Mouse (Mus musculus): ENCODE results near the gene Dhh. TPM values are rescaled to one million over a fixed set of nuclear protein-coding genes. Genes with fewer than 3 reads are reported as not detected.
A peak's percentile ranks its signal among the peaks of the same experiment; 100 is the strongest.

Gene Dhh
- polyA plus RNA-seq, 1 experiment, result 0.44 TPM

DNA sequence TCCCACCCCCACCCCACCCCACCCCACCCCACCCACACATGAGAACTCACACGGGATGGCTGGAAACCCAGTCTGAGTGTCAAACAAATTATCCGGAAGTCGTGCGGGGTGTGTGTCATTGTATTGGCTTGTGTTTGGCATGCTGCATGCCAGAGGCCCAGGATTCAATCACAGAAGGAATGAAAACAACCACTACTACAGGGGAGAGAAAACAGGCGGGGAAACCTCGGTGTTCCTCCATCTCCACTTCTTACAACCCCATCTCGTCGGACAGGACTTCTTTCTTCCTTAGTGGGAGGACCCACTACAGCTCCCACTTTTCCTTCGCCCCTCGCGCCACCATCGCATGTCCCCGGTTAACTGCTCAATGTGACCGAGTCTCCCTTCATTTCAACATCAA is 18.8 kb upstream of the Dhh start:
- DNase-seq (ENCODE audit: extremely low spot score in 1 of 2, low spot score in 1 of 2), result no peak

DNA sequence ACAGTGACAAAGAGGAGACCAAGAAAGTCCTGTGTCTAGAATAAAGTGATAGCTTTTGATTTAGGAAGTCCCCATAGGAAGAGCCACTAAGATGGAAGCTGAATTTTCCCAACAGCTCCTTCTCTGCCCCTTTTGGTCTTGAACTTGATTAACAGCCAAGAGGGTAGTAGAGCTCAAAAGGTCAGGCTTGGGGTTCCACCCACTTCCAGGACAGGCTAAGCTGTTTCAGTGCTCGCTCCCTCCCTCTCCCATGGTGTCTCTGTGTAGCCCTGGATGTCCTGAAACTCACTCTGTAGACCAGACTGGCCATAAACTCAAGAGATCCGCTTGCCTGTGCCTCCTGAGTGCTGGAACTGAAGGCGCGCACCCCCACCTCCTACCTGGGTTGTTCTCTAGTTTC is 17.7 kb upstream of the Dhh start:
- no peak for DNase-seq (ENCODE audit: extremely low spot score in 1 of 2, low spot score in 1 of 2)

DNA sequence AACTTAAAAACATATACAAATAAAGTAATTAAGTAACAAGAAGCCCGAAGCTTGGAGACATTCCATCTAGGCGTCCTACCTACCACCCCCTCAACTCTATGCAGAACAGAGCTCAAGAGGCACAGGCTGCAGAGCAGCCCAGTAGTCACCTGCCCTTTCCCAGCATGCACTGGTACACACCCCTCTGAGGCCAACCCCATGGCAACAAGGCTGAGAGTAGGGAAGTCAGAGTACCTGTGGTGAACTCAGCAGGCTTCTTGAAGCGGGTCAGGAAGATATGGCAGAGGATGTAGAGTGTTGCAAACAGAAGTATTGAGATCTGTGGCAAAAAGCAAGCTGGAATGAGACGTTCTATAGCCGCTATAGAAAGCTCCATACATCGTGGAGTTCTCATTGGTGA is 16.6 kb upstream of the Dhh start:
- DNase-seq (ENCODE audit: extremely low spot score in 1 of 2, low spot score in 1 of 2), result no peak

DNA sequence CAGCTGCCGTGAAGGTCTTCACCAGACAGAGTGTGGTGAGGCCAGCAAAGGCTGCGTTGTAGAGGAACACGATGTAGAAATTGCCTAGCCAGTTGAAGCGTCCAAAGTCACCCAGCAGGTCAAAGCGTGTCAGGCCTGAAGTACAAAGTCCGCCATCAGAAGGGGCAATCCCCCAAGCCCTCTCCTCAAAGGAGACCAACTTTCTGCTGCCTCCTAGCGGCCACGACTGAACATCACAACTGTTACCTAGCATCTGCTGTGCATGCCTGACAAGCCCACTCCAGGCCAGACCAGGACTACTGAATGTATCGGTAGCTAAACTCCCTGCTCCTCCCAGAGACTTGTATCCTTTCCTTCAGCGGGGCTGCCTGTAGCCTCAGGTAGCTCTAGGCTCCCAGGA is 6.4 kb upstream of the Dhh start:
- DNase-seq (ENCODE audit: extremely low spot score in 1 of 2, low spot score in 1 of 2), result peak in 1 of 2 experiments; percentile 35

DNA sequence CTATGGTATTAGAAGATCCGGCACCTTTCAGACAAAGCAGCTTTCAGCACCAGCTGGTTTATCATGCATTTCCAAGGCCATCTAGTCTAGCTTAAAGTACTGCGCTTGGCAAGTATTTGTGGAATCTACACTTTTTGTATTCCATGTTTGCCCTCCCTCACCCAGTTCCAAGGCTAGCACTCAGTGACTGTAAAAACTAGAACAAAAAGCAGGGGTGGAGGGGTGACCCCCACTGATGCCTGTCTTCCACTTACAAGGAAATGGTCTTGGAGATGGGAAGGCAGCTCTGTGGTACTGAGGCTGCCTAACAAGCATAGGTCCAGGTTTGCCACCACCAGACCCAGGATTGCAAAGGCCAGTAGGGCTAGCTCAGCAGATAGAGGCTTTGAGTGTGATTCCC is 4.3 kb upstream of the Dhh start:
- no peak for DNase-seq (ENCODE audit: extremely low spot score in 1 of 2, low spot score in 1 of 2)

DNA sequence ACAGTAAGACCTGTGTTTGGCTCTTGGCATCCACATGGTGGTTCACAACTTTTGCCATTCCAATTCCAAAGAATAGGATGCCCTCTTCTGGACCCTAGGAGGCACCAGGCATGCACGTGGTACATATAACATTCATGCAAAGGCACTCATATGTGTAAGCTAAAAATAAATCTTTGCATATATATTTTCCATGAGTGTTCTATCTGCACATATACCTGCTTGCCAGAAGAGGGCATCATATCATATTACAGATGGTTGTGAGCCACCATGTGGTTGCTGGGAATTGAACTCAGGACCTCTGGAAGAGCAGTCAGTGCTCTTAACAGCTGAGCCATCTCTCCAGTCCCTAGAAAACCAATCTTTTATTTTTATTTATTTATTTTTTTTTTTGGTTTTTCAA is 3.2 kb upstream of the Dhh start:
- no peak for DNase-seq (ENCODE audit: extremely low spot score in 1 of 2, low spot score in 1 of 2)

DNA sequence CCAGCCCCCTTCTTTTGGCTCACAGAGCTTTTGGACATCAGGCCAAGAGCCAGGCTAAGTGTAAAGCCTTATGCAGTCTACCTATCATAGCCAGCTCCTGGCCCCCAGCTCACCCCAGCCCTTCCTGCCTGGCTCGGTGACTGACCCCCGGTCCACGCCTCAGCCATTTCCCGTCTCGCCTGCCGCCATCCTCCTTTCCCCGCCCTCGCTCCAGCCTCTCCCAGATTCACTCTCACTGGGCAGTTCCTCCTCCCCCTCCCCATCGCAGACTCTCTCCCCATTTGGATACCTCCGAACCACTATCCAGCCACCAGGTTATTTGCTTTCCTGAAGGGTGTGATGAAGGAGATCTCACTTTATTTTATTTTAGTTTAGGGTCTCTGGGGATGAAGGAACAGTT is 845 bp downstream of the Dhh start:
- no peak for DNase-seq (ENCODE audit: extremely low spot score in 1 of 2, low spot score in 1 of 2)

DNA sequence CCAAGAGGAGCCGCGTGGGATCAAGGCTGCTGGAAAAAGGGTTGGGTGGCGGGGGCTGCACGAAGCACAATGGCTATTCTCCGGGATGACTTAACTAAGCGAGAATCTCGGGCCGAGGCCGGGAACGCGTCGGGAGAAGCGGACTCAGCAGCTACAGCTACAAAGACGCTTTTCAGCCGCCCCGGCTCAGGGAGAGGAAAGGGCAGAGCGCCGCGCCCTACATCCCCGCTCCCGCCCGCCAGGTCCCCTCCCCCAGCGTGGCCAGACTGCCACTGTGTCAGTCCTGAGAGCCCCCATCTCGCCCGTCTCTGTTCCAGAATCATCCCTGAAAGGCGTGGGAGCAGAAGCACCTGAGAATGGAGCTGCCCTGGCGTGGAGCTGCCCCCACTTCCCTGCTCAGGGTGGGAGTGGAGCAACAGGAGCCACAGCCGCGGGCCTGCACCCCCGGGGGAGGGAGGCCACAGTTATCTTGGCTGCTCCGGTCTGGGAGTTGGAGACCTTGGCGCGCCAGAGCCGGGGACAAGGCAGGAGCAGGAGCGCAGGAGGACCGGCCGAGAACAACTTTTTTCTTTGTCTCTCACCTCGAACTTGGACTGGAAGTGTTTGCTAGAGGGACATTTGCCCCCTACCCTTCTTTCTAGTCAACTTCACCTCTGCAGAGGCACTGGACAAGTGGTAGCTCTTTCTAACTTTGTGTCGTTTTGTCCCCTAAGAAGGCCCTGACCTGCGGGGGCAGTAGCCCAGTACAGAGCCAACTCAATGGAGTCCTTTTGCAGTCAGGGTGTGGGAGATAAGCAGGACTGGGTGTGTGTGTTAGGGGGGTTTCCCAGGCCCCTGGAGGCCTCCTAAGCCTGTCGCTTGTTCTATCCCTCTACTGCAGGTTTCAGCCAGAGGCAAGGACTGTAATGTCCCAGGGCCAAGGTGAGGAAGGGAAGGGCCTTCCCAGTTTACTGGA is 2.4 kb downstream of the Dhh start:
- DNase-seq (ENCODE audit: extremely low spot score in 1 of 2, low spot score in 1 of 2), result no peak

DNA sequence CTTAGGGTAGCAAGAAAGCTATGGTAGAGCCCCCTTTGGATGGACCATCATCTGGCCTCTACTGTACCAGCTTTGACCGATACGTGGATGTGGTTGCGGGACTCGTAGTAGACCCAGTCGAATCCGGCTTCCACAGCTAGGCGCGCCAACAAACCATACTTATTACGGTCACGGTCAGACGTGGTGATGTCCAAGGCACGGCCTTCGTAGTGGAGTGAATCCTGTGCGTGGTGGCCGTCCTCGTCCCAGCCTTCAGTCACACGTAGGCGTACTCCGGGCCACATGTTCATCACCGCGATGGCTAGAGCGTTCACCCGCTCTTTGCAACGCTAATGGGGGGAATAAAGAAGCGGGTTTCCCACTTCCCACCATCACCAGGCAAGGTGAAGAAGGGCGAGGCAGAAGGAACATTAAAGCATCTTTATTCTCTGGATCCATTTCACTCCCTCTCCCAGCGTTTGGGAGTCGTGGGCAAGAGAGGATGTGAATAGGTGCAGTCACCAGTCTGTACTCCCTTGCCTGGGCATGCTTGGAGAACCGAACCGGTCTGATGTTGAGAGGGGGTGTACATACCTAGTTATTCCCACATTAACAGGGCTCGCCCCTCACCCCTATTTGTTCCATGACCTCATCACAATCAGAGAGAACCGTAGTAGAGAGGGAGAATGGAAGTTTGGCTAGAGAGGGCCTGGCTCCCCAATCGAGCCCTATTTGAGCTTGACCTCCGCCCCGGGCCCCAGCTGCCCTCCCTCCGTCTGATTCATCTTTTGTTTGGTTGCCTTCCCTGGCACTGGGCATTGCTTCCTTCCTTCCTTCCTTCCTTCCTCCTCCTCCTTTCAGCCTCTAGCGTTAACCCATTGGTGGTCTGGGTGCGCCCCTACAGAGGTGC is 3.4 kb downstream of the Dhh start:
- no peak for DNase-seq (ENCODE audit: extremely low spot score in 1 of 2, low spot score in 1 of 2)

DNA sequence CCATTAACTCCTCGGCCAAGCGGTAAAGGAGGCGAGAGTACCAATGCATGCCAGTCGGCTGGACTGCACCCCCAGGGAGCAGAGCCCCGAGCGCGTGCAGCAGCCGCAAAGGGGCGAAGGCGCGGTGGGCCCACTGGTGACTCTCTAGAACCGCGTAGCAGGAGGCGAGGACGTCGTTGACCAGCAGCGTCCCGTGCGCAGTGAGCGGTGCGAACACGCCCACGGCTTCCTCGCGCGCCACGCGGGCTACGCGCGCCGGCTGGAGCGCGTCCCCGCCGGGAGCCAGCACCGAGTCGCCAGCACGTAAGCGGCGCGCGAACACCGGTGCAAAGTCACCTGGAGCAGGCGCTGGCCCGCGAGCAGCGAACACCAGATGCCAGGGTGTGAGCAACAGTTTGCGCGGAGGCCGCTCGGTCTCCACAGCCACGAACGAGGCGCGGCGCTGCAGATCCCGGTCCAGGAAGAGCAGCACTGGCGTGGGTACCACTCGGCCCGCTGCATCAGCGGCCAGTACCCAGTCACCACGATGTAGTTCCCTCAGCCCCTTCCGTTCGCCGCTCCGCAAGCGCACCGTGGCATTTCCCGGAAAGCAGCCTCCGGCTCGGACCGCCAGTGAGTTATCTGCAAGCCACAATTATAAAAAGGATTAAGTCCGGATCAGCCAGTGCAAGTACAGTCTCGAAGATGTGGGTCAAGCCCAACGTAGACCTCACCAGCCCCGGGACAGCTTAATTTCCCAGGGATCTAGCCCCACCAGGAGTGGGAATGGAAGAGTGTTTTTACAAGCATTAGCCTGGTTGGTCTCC is 4.2 kb downstream of the Dhh start, which contains the start of gene Rhebl1:
Rhebl1 (minus strand) TSS at position 601 of the 806 bp plus-strand sequence.
- no peak for DNase-seq (ENCODE audit: extremely low spot score in 1 of 2, low spot score in 1 of 2)

- no peak for DNase-seq (ENCODE audit: extremely low spot score in 1 of 2, low spot score in 1 of 2)
Measured at GRCm38 (mm10) chr15:98893036-98893435, 5.3 kb downstream of the Dhh start.

DNA sequence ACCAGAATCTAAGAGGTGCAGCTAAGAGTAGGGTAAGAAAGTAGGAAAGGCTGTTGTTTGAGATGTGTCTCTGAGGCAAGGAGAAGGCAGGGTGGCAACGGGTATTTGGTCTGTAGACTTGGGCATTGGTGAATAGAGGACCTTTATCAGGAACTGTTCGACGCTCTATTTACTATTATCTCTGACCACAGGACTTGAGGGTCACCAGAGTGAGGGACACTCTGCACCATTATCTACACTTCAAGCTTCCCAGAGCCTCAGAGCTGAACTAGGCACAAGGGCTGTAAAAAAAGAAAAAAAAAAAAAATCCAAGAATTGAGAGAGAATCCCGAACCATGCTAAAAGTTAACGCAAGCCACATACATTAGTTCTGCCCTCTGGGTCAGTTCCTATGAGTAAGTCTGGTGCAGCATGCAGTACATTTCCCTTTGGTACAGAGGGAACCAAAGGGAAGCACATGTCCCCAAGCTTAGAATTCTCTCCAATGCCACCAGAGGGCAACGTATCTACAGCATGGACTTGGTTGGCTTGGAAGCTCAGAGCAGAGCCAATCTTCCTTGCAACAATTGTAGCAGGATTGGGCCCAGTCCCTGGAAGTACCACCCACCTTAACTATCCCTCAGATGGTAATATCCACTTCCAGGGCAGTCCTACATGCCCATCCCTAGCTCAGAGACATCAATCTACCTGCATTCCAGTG is 6.3 kb downstream of the Dhh start:
- peak; percentile 64 to 82 for DNase-seq (ENCODE audit: extremely low spot score in 1 of 2, low spot score in 1 of 2)

- no peak for DNase-seq (ENCODE audit: extremely low spot score in 1 of 2, low spot score in 1 of 2)
Measured at GRCm38 (mm10) chr15:98891198-98891742, 7.1 kb downstream of the Dhh start.

- DNase-seq (ENCODE audit: extremely low spot score in 1 of 2, low spot score in 1 of 2), result no peak
Measured at GRCm38 (mm10) chr15:98887526-98887925, 10.8 kb downstream of the Dhh start.

- no peak for DNase-seq (ENCODE audit: extremely low spot score in 1 of 2, low spot score in 1 of 2)
Measured at GRCm38 (mm10) chr15:98886667-98887387, 11.5 kb downstream of the Dhh start.

DNA sequence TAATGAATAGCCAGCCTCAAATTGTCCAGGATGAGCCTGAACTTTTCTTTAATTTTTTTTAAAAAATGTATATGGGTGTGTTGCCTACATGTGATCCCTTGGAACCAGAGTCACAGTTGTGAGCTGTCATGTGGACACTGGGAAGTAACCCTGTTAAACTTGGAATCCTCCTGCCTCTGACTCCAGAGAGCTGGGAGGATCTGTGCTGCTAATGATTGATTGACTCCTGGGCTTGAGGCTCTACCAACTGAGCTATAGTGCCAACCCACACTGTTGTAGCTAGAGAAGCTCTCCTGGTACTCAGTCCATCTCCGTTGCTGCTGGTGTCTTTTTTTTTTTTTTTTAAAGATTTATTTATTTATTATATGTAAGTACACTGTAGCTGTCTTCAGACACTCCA is 14.2 kb downstream of the Dhh start:
- no peak for DNase-seq (ENCODE audit: extremely low spot score in 1 of 2, low spot score in 1 of 2)

- DNase-seq (ENCODE audit: extremely low spot score in 1 of 2, low spot score in 1 of 2), result no peak
Measured at GRCm38 (mm10) chr15:98883661-98884060, 14.7 kb downstream of the Dhh start.

- no peak for DNase-seq (ENCODE audit: extremely low spot score in 1 of 2, low spot score in 1 of 2)
Measured at GRCm38 (mm10) chr15:98881656-98882008, 16.7 kb downstream of the Dhh start.

GRCm38 (mm10) chr15:98880978-98881655 is 17.2 kb downstream of the Dhh start:
- peak; percentile 89 to 93 for DNase-seq (ENCODE audit: extremely low spot score in 1 of 2, low spot score in 1 of 2)

Measured in frontal cortex, adult 2 months (tissue).